Mouse (Mus musculus): ENCODE measurements around the gene Pex14.

DNA sequence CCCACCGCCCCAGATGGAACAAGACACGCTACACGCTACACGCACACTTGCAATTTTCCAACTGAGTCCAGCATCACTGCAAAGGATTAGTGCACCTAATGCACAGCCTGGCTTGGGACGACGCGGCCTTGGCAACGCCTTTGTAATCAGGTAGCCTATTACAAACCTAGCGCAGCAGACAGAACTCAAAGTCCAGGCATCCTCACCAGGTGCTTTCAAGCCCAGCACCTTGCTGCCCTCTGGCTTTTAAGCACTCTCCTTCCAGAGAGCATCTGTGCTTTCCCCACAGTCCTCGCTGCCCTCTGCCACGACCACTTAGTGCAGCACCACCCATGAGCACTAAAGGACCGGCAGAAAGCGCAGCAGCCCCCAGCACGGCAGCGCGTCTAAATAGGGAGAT, 42.7 kb downstream of the Pex14 start:
- TF ChIP-seq CTCF (IDR thresholded peaks at IDR 0.05; ENCODE audit: extremely low read depth, insufficient read length, insufficient replicate concordance, low read depth, low read length), result peak; percentile 20; the same call in 1 of the 2 replicates
- no peak for TF ChIP-seq POLR2A (IDR thresholded peaks at IDR 0.05; ENCODE audit: low read depth, low read length)
